Mouse (Mus musculus) CH12.LX (cell line): ENCODE data around the gene Pmvk. TPM values are rescaled to one million over a fixed set of nuclear protein-coding genes. Genes with fewer than 3 reads are reported as not detected.

ENCODE experiments used
- DNase-seq: peaks from one replicate; pipeline ENCODE4 v3.0.0-alpha.2; 2013; ENCODE audit errors: extremely low read depth
- H3K27ac ChIP-seq: 2 replicates; pipeline ENCODE4 v1.5.1; 2012; ENCODE audit warnings: low read depth, mild to moderate bottlenecking, control low read depth, moderate library complexity; ENCODE audit not compliant: insufficient read depth
- H3K27me3 ChIP-seq: replicated peaks from 2 replicates; pipeline ENCODE3; 2012; ENCODE audit warnings: inconsistent platforms
- H3K36me3 ChIP-seq, 2 experiments: replicated peaks in 1 of 2; 2 replicates each; pipeline versions ENCODE3 to v1.6.1; 2012; ENCODE audit warnings: inconsistent platforms in 1 of 2, low read length in 1 of 2, mild to moderate bottlenecking in 1 of 2, mixed read lengths in 1 of 2, moderate library complexity in 1 of 2; ENCODE audit not compliant: control insufficient read depth in 1 of 2, insufficient read depth in 1 of 2
- H3K4me1 ChIP-seq, 2 experiments: 2 replicates each; pipeline ENCODE4 v1.6.1; 2012; ENCODE audit warnings: inconsistent platforms in 1 of 2, moderate library complexity in 1 of 2; ENCODE audit not compliant: insufficient read depth in 2 of 2, control insufficient read depth in 1 of 2
- H3K4me2 ChIP-seq: 2 replicates; pipeline ENCODE4 v1.6.1; 2012; ENCODE audit warnings: low read depth, mild to moderate bottlenecking, control low read depth; ENCODE audit not compliant: poor library complexity, insufficient read depth, severe bottlenecking
- H3K4me3 ChIP-seq, 3 experiments: fragments of 150-350 bp in 1 of 3; sonication (generic) in 1 of 3; replicated peaks in 1 of 3; 2 replicates each; pipeline versions ENCODE3 to v1.5.1; 2011 to 2012; ENCODE audit warnings: low read depth in 2 of 3, low read length in 2 of 3, mild to moderate bottlenecking in 2 of 3, moderate library complexity in 2 of 3, control low read depth in 1 of 3, improper control_type of control experiment in 1 of 3, inconsistent platforms in 1 of 3, mixed read lengths in 1 of 3; ENCODE audit not compliant: poor library complexity in 1 of 3
- H3K79me2 ChIP-seq: replicated peaks from 2 replicates; pipeline ENCODE4 v1.6.1; 2012; ENCODE audit warnings: mild to moderate bottlenecking, moderate library complexity; ENCODE audit not compliant: control insufficient read depth, poor library complexity, insufficient read depth, severe bottlenecking; ENCODE audit errors: extremely low read depth
- H3K9ac ChIP-seq: 2 replicates; pipeline ENCODE4 v1.6.1; 2012; ENCODE audit warnings: low read depth, mild to moderate bottlenecking, control low read depth, moderate library complexity; ENCODE audit not compliant: insufficient read depth
- H3K9me3 ChIP-seq: replicated peaks from 2 replicates; pipeline ENCODE3; 2012; ENCODE audit warnings: low read length, inconsistent platforms, mixed read lengths
- BHLHE40 ChIP-seq: IDR thresholded peaks from 2 replicates; pipeline ENCODE4 v1.6.1; 2011; ENCODE audit warnings: mild to moderate bottlenecking, low read depth, low read length, improper control_type of control experiment
- CHD1 ChIP-seq: IDR thresholded peaks from 2 replicates; pipeline ENCODE4 v1.6.1; 2012; ENCODE audit warnings: low read depth, low read length, improper control_type of control experiment, inconsistent platforms
- CHD2 ChIP-seq: IDR thresholded peaks from 2 replicates; pipeline ENCODE4 v1.6.1; 2011; ENCODE audit warnings: low read length, improper control_type of control experiment
- E2F4 ChIP-seq: IDR thresholded peaks from 2 replicates; pipeline ENCODE4 v1.6.1; 2011; ENCODE audit warnings: low read depth, low read length, improper control_type of control experiment; ENCODE audit not compliant: insufficient replicate concordance
- ELF1 ChIP-seq: IDR thresholded peaks from 2 replicates; pipeline ENCODE4 v1.6.1; 2014; ENCODE audit warnings: low read depth, mild to moderate bottlenecking, inconsistent platforms, low read length, improper control_type of control experiment
- EP300 ChIP-seq: IDR thresholded peaks from 2 replicates; pipeline ENCODE4 v1.6.1; 2011; ENCODE audit warnings: low read length, improper control_type of control experiment
- ETS1 ChIP-seq: conservative IDR thresholded peaks from 2 replicates; pipeline ENCODE4 v1.6.1; 2012; ENCODE audit warnings: low read depth, mild to moderate bottlenecking, inconsistent platforms, low read length, improper control_type of control experiment, moderate library complexity
- HCFC1 ChIP-seq: IDR thresholded peaks from 2 replicates; pipeline ENCODE4 v1.6.1; 2012; ENCODE audit warnings: low read depth, mild to moderate bottlenecking, inconsistent platforms, low read length, improper control_type of control experiment
- JUN ChIP-seq: IDR thresholded peaks from 2 replicates; pipeline ENCODE4 v1.6.1; 2011; ENCODE audit warnings: low read depth, mild to moderate bottlenecking, low read length, improper control_type of control experiment, moderate library complexity; ENCODE audit not compliant: insufficient read depth
- JUND ChIP-seq: conservative IDR thresholded peaks from 2 replicates; pipeline ENCODE4 v1.6.1; 2011; ENCODE audit warnings: low read depth, low read length, improper control_type of control experiment
- KAT2A ChIP-seq: IDR thresholded peaks from 2 replicates; pipeline ENCODE4 v1.6.1; 2012; ENCODE audit warnings: low read length, improper control_type of control experiment, inconsistent platforms; ENCODE audit not compliant: insufficient replicate concordance
- MAFK ChIP-seq: IDR thresholded peaks from 2 replicates; pipeline ENCODE4 v1.6.1; 2011; ENCODE audit warnings: low read length, improper control_type of control experiment; ENCODE audit not compliant: insufficient replicate concordance
- MAX ChIP-seq: IDR thresholded peaks from 2 replicates; pipeline ENCODE4 v1.6.1; 2011; ENCODE audit warnings: low read length, improper control_type of control experiment
- MAZ ChIP-seq: IDR thresholded peaks from 2 replicates; pipeline ENCODE4 v1.6.1; 2012; ENCODE audit warnings: low read depth, mild to moderate bottlenecking, inconsistent platforms, low read length, improper control_type of control experiment, moderate library complexity
- MEF2A ChIP-seq: IDR thresholded peaks from 2 replicates; pipeline ENCODE4 v1.6.1; 2014; ENCODE audit warnings: low read depth, mild to moderate bottlenecking, inconsistent platforms, low read length, improper control_type of control experiment, borderline replicate concordance
- MXI1 ChIP-seq: IDR thresholded peaks from 2 replicates; pipeline ENCODE4 v1.6.1; 2011; ENCODE audit warnings: mild to moderate bottlenecking, low read depth, low read length, improper control_type of control experiment
- MYC ChIP-seq: IDR thresholded peaks from 2 replicates; pipeline ENCODE4 v1.6.1; 2011; ENCODE audit warnings: low read depth, mild to moderate bottlenecking, improper control_type of control experiment, low read length
- NELFE ChIP-seq: IDR thresholded peaks from 2 replicates; pipeline ENCODE4 v1.6.1; 2011; ENCODE audit warnings: low read depth, low read length, improper control_type of control experiment
- NRF1 ChIP-seq: IDR thresholded peaks from 2 replicates; pipeline ENCODE4 v1.6.1; 2014; ENCODE audit warnings: low read depth, mild to moderate bottlenecking, inconsistent platforms, low read length, improper control_type of control experiment, moderate library complexity
- PAX5 ChIP-seq: IDR thresholded peaks from 2 replicates; pipeline ENCODE4 v1.6.1; 2012; ENCODE audit warnings: low read length, inconsistent platforms, mixed read lengths
- POLR2A ChIP-seq: IDR thresholded peaks from 2 replicates; pipeline ENCODE4 v1.6.1; 2011; ENCODE audit warnings: low read depth, mild to moderate bottlenecking, improper control_type of control experiment, low read length
- RCOR1 ChIP-seq: conservative IDR thresholded peaks from 2 replicates; pipeline ENCODE4 v1.6.1; 2012; ENCODE audit warnings: low read depth, mild to moderate bottlenecking, inconsistent platforms, low read length, improper control_type of control experiment
- SIN3A ChIP-seq: IDR thresholded peaks from 2 replicates; pipeline ENCODE4 v1.6.1; 2012; ENCODE audit warnings: low read length, improper control_type of control experiment, inconsistent platforms
- TBP ChIP-seq: conservative IDR thresholded peaks from 2 replicates; pipeline ENCODE4 v1.6.1; 2011; ENCODE audit warnings: low read depth, low read length, improper control_type of control experiment
- TCF12 ChIP-seq: IDR thresholded peaks from 2 replicates; pipeline ENCODE4 v1.6.1; 2014; ENCODE audit warnings: low read depth, mild to moderate bottlenecking, inconsistent platforms, low read length, improper control_type of control experiment
- UBTF ChIP-seq: IDR thresholded peaks from 2 replicates; pipeline ENCODE4 v1.6.1; 2012; ENCODE audit warnings: low read depth, mild to moderate bottlenecking, inconsistent platforms, low read length, improper control_type of control experiment, moderate library complexity
- USF2 ChIP-seq: conservative IDR thresholded peaks from 2 replicates; pipeline ENCODE4 v1.6.1; 2011; ENCODE audit warnings: low read depth, low read length, improper control_type of control experiment
- ZC3H11A ChIP-seq: IDR thresholded peaks from 2 replicates; pipeline ENCODE4 v1.6.1; 2012; ENCODE audit warnings: low read depth, mild to moderate bottlenecking, inconsistent platforms, low read length, improper control_type of control experiment
- ZKSCAN1 ChIP-seq: IDR thresholded peaks from 2 replicates; pipeline ENCODE4 v1.6.1; 2012; ENCODE audit warnings: low read depth, inconsistent platforms, low read length, improper control_type of control experiment, borderline replicate concordance
- ZMIZ1 ChIP-seq: IDR thresholded peaks from 2 replicates; pipeline ENCODE4 v1.6.1; 2012; ENCODE audit warnings: low read depth, mild to moderate bottlenecking, inconsistent platforms, low read length, improper control_type of control experiment
- ZNF384 ChIP-seq: IDR thresholded peaks from 2 replicates; pipeline ENCODE4 v1.6.1; 2012; ENCODE audit warnings: low read depth, low read length, improper control_type of control experiment, inconsistent platforms
- dilution Hi-C: fragments of 300-500 bp; cut with MboI; formaldehyde crosslinking; loops from 2 replicates; pipeline ENCODE4 v1.14.3; 2020; ENCODE audit warnings: low sequenced_read_pairs; ENCODE audit not compliant: extremely low pct_unique_long_range_greater_than_20kb, extremely low pct_ligation_motif_present
- in situ Hi-C: fragments of 300-500 bp; cut with MboI; formaldehyde crosslinking; loops from 3 replicates; pipeline ENCODE4 v1.14.3; 2019; ENCODE audit warnings: low sequenced_read_pairs, low pct_ligation_motif_present, low pct_unique_long_range_greater_than_20kb, mixed read lengths
- polyA plus RNA-seq: library from polyadenylated mRNA; unstranded; fragments of >175 nt; gene quantifications from 2 replicates; pipeline ENCODE4 v1.2.1, GENCODE M21; 2012; ENCODE audit warnings: low read depth; ENCODE audit not compliant: insufficient read length
- total RNA-seq, 2 experiments: library from RNA; depleted of rRNA; stranded (reverse); fragments of 300-350 nt in 1 of 2; fragments of >200 nt in 1 of 2; gene quantifications; 2 replicates each; pipeline ENCODE4 v1.2.3; 2012 to 2014

Pmvk gene
- total and polyA plus RNA-seq, 3 experiments, result 42.0 to 69.3 (median 50.5) TPM

DNA sequence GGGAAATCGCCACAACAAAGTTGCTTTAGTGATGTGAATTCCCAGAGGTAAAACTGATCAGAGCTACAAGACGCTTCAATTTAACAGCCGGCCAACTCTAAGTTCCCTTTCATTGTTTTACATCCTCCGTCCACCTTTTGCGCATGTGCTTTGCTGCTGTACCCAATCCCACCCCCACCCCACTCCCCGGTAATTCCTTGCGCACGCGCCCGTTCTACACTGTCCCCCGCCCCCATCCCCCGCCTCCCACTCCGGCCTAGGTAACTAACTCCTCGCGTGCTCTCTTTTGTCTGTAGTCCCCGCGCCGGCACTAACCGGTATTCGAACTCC lies 36.5 kb upstream of the Pmvk start:
- Histone ChIP-seq H3K27me3 (no peaks in the 10 kb centered on the region), H3K36me3 (peaks cover 35 to 47% of the 10 kb centered on the region in 2 experiments), H3K4me1 (peaks cover 18 to 47% of the 10 kb centered on the region in 2 experiments), H3K27ac (peak overlapping the region; percentile 76), H3K9me3 (peaks cover 8% of the 10 kb centered on the region), H3K4me3 (peak overlapping the region; percentile 68 to 76 (median 69)), H3K79me2 (peaks cover 51% of the 10 kb centered on the region), H3K9ac (peak overlapping the region; percentile 90), H3K4me2 (peak overlapping the region; percentile 61; the same call in 1 of the 2 replicates)
- dilution Hi-C loops, result no loop called here
- TF ChIP-seq TBP (no peak), SIN3A (no peak), PAX5 (no peak), E2F4 (no peak), MAX (no peak), UBTF (no peak), ZKSCAN1 (no peak), ZC3H11A (no peak), ETS1 (peak; percentile 37), RCOR1 (0 out of 2 replicates have a peak, but pooled peaks have one; percentile 45), CHD1 (peak; percentile 37; the same call in 1 of the 2 replicates), MAFK (no peak), USF2 (no peak), EP300 (peak; percentile 15; the same call in 1 of the 2 replicates), HCFC1 (no peak), NRF1 (peak; percentile 85), MAZ (peak; percentile 72; the same call in 1 of the 2 replicates), MEF2A (no peak), ZNF384 (no peak), TCF12 (no peak), BHLHE40 (0 out of 2 replicates have a peak, but pooled peaks have one; percentile 57)
- peak; percentile 88 for DNase-seq
- in situ Hi-C loops, result no loop called here

DNA sequence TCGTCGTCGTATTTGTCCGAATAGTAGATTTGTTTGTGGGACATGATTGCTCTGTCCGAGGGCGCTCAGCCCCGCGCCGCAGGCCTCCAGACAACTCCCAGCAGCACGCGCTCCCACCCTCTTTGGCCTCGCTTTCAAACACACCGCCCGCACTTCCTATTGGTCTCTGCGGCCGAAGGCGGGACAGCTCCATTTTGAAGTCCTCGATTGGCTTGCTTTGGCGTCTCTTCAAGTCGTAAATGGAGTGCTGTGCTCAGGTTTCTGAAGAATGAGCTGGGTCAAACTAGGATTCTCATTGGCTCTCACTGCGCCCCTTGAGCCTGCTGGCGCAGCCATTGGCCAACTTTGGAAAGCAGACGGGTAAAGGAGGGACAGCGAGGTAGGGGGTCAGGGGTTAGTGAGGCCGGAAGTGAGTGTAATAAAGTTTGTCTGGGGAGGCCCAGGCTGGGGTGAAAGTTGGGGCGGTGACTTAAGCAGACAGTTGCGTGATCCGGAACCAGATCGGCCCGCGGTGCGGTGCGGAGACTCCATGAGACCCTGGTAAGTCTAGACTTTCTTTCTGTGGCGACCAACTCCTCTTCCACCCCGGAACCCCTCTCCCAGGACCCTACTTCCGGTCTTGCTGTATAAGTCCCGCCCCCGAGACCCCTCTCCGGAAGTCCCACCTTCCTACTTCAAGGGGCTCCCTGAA lies 36.0 kb upstream of the Pmvk start, which contains the start of the genes Cks1b and Shc1:
Gene Cks1b, minus strand, starts transcription at position 214 of the 691 bp plus-strand sequence.
Gene Shc1, plus strand, starts transcription at position 274 of the 691 bp plus-strand sequence.
- DNase-seq, result peak; percentile 99
- peaks cover 8% of the 10 kb centered on the region for H3K9me3 ChIP-seq
- H3K4me3 ChIP-seq, result peak within 1 kb of the TSS; percentile 69 to 85 (median 81)
- peak within 1 kb of the TSS; percentile 96 for H3K4me2 ChIP-seq
- H3K79me2 ChIP-seq, result peaks cover 51% of the 10 kb centered on the region
- no peaks in the 10 kb centered on the region for H3K27me3 ChIP-seq
- H3K4me1 ChIP-seq, result peaks cover 18 to 47% of the 10 kb centered on the region in 2 experiments
- dilution Hi-C loops (no loop called here), in situ Hi-C loops (no loop called here)
- H3K9ac ChIP-seq, result peak within 1 kb of the TSS; percentile 98
- peak within 1 kb of the TSS; percentile 76 for H3K27ac ChIP-seq
- peaks cover 36 to 48% of the 10 kb centered on the region in 2 experiments for H3K36me3 ChIP-seq
- peak; percentile 98 for TF ChIP-seq SIN3A
- TF ChIP-seq PAX5, result no peak
- TF ChIP-seq JUN, result no peak
- no peak for TF ChIP-seq ZNF384
- TF ChIP-seq MEF2A, result peak; percentile 41
- TF ChIP-seq ZMIZ1, result peak; percentile 87
- TF ChIP-seq CHD2, result peak; percentile 68
- TF ChIP-seq ZC3H11A, result no peak
- TF ChIP-seq POLR2A, result peak; percentile 92
- peak; percentile 93 for TF ChIP-seq MYC
- TF ChIP-seq MAFK, result no peak
- no peak for TF ChIP-seq RCOR1
- TF ChIP-seq NELFE, result peak; percentile 88
- TF ChIP-seq HCFC1, result peak; percentile 68
- no peak for TF ChIP-seq MAZ
- TF ChIP-seq BHLHE40, result no peak
- peak; percentile 75; the same call in 1 of the 2 replicates for TF ChIP-seq KAT2A
- TF ChIP-seq MAX, result peak; percentile 93
- peak; percentile 84 for TF ChIP-seq ELF1
- TF ChIP-seq EP300, result no peak
- peak; percentile 99 for TF ChIP-seq MXI1
- no peak for TF ChIP-seq JUND
